In the genomic region with DNA sequence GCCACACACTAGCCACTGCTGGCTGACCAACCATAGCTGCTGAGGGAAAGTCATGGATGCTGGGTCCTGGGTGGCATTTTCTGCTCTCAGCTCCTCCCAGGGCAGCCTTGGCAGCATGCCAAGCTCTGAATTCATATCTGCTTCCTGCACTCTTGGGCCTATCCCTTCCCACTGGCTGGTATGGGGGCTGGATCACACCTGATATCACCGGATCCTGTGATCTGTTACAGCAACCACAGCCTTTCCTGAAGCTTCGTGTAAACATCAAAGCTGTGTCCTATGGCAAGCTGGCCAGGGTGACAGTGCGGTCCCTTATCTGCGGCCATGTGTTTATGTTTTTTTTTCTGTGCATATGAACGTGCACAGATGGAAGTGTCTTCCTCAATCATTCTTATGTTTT, we compare ENCODE assay signal across 10 mouse cellular contexts. TPM values are rescaled to one million over a fixed set of nuclear protein-coding genes. Genes with fewer than 3 reads are reported as not detected.
DNase-seq lines count a peak whose midpoint lies in the region; ATAC-seq lines count a peak whose summit lies in the region.
"Had no signal": no experiment of that assay in that cellular context is flagged by ENCODE, and none has a peak within 500 bp of the region (broad histone marks: within the 10 kb centered on the region; RNA-seq: fewer than 3 reads in every experiment).

No protein-coding gene starts in this region.

- H3K4me1 ChIP-seq in liver, embryonic 15.5 days (replicated peaks), result peaks cover 74% of the 10 kb centered on the region
- peaks cover 23% of the 10 kb centered on the region for H3K4me1 ChIP-seq in stomach, embryonic 16.5 days (ENCODE audit: control insufficient read depth, insufficient read depth, low read length)

- peak overlapping the region; percentile 99 for H3K27ac ChIP-seq in liver, embryonic 15.5 days (replicated peaks)
- H3K27ac ChIP-seq in stomach, embryonic 16.5 days (ENCODE audit: low read length), result peak overlapping the region; percentile 34
- H3K27ac ChIP-seq: hindbrain, embryonic 15.5 days had no signal

- peak; percentile 95 for DNase-seq in heart, adult 11 months
- no peak for DNase-seq in heart, postnatal 25 days (ENCODE audit: low spot score)
- DNase-seq in spleen, adult 12 weeks (ENCODE audit: low spot score), result peak; percentile 90
- DNase-seq in spleen, adult 18-20 months, result no peak
- no peak for DNase-seq in layer of hippocampus, postnatal 36 days
- DNase-seq: cerebellum, postnatal 25 days had no signal

- intact Hi-C loops in heart, postnatal 25 days (cut with DNase I), result no loop called here

- 10% methylated on average over 5 of the region's 5 CpGs for WGBS in liver, embryonic 15.5 days (ENCODE audit: insufficient replicate concordance)
- 60% methylated on average over 5 of the region's 5 CpGs for WGBS in stomach, embryonic 16.5 days

- H3K4me3 ChIP-seq in liver, embryonic 15.5 days (replicated peaks), result 0 out of 2 replicates have a peak overlapping the region, but pooled peaks have one; percentile 19
- H3K4me3 ChIP-seq in stomach, embryonic 16.5 days (replicated peaks; ENCODE audit: low read length), result no peak overlapping the region
- H3K4me3 ChIP-seq: hindbrain, embryonic 15.5 days had no signal

- peak overlapping the region; percentile 55 for H3K9ac ChIP-seq in liver, embryonic 15.5 days
- H3K9ac ChIP-seq in stomach, embryonic 16.5 days (ENCODE audit: low read length), result no peak overlapping the region
- H3K9ac ChIP-seq: hindbrain, embryonic 15.5 days had no signal

- peak overlapping the region; percentile 55 for H3K4me2 ChIP-seq in liver, embryonic 15.5 days
- H3K4me2 ChIP-seq in stomach, embryonic 16.5 days (ENCODE audit: low read depth, low read length), result no peak overlapping the region
- H3K4me2 ChIP-seq: hindbrain, embryonic 15.5 days had no signal

- ATAC-seq in liver, embryonic 15.5 days (ENCODE audit: insufficient read depth), result peak; percentile 78
- no peak for ATAC-seq in stomach, embryonic 16.5 days (ENCODE audit: insufficient read depth, low FRiP score)
- ATAC-seq in granulocyte monocyte progenitor cell, adult 5-6 weeks (replicated peaks; ENCODE audit: poor library complexity, severe bottlenecking), result no peak

- H3K27me3 ChIP-seq in liver, embryonic 15.5 days, result no peaks in the 10 kb centered on the region
- no peaks in the 10 kb centered on the region for H3K27me3 ChIP-seq in stomach, embryonic 16.5 days (ENCODE audit: control insufficient read depth, insufficient read depth, low read length)
- H3K27me3 ChIP-seq: hindbrain, embryonic 15.5 days had no signal

- no peaks in the 10 kb centered on the region for H3K9me3 ChIP-seq in liver, embryonic 15.5 days (replicated peaks)
- H3K9me3 ChIP-seq in stomach, embryonic 16.5 days (replicated peaks; ENCODE audit: control insufficient read depth, low read length), result no peaks in the 10 kb centered on the region
- H3K9me3 ChIP-seq: hindbrain, embryonic 15.5 days had no signal

- H3K36me3 ChIP-seq in liver, embryonic 15.5 days (replicated peaks), result peaks cover 13% of the 10 kb centered on the region
- H3K36me3 ChIP-seq in stomach, embryonic 16.5 days (ENCODE audit: control insufficient read depth, insufficient read depth, low read length), result no peaks in the 10 kb centered on the region

RNA-seq across cellular contexts. Expression of gene Dohh, which starts 2.2 kb away (rescaled TPM):
- total RNA-seq in heart, postnatal 25 days (2021), result 10 to 100 TPM; 52.0 to 56.2 TPM
- 50.9 and 56.2 TPM in 2 replicates for polyA plus RNA-seq in liver, embryonic 15.5 days (2015; fragmentation: Nextera tagmentation; extraction: Ambion mirVana)
- 77.4 and 79.6 TPM in 2 replicates for polyA plus RNA-seq in stomach, embryonic 16.5 days (2015; fragmentation: Nextera tagmentation; extraction: Ambion mirVana)
- total RNA-seq in granulocyte monocyte progenitor cell, adult 5-6 weeks (2014; fragmentation: Nextera tagmentation), result 12.2 and 34.9 TPM in 2 replicates
- 41.8 and 46.2 TPM in 2 replicates for total RNA-seq in granulocyte monocyte progenitor cell, adult 5-6 weeks (2017)
- 10 to 100 TPM; 72.5 to 76.9 TPM for total RNA-seq in layer of hippocampus, postnatal 36 days (2021)

RNA-seq across cellular contexts. Expression of gene Gm48551, which starts 2.2 kb away (rescaled TPM):
- total RNA-seq in heart, postnatal 25 days (2021), result under 1 TPM; 0.61 to 0.78 TPM
- 0.75 and 0.88 TPM in 2 replicates for polyA plus RNA-seq in liver, embryonic 15.5 days (2015; fragmentation: Nextera tagmentation; extraction: Ambion mirVana)
- 3.0 and 3.8 TPM in 2 replicates for polyA plus RNA-seq in stomach, embryonic 16.5 days (2015; fragmentation: Nextera tagmentation; extraction: Ambion mirVana)
- 4.0 TPM in 1 of 2 replicates, not detected in the other for total RNA-seq in granulocyte monocyte progenitor cell, adult 5-6 weeks (2014; fragmentation: Nextera tagmentation)
- total RNA-seq in granulocyte monocyte progenitor cell, adult 5-6 weeks (2017), result 0.30 TPM in 1 of 2 replicates, not detected in the other
- 1 to 10 TPM; 4.0 to 6.6 TPM for total RNA-seq in layer of hippocampus, postnatal 36 days (2021)

RNA-seq across cellular contexts. Expression of gene Fzr1, which starts 3.7 kb away (rescaled TPM):
- total RNA-seq in heart, postnatal 25 days (2021), result 10 to 100 TPM; 27.7 to 32.3 TPM
- polyA plus RNA-seq in liver, embryonic 15.5 days (2015; fragmentation: Nextera tagmentation; extraction: Ambion mirVana), result 127 and 147 TPM in 2 replicates
- 69.2 and 79.0 TPM in 2 replicates for polyA plus RNA-seq in stomach, embryonic 16.5 days (2015; fragmentation: Nextera tagmentation; extraction: Ambion mirVana)
- 14.8 and 17.0 TPM in 2 replicates for total RNA-seq in granulocyte monocyte progenitor cell, adult 5-6 weeks (2014; fragmentation: Nextera tagmentation)
- 13.5 and 15.3 TPM in 2 replicates for total RNA-seq in granulocyte monocyte progenitor cell, adult 5-6 weeks (2017)
- total RNA-seq in layer of hippocampus, postnatal 36 days (2021), result 10 to 100 TPM; 61.5 to 68.9 TPM

RNA-seq across cellular contexts. Expression of gene Gm48552, which starts 6.8 kb away (rescaled TPM):
- total RNA-seq in heart, postnatal 25 days (2021), result under 1 TPM in 1 of 2 experiments, not detected in 1; 0.70 TPM
- 0.56 TPM in 1 of 2 replicates, not detected in the other for polyA plus RNA-seq in liver, embryonic 15.5 days (2015; fragmentation: Nextera tagmentation; extraction: Ambion mirVana)
- polyA plus RNA-seq in stomach, embryonic 16.5 days (2015; fragmentation: Nextera tagmentation; extraction: Ambion mirVana), result 1.3 and 1.5 TPM in 2 replicates
- 2.2 TPM in 1 of 2 replicates, not detected in the other for total RNA-seq in granulocyte monocyte progenitor cell, adult 5-6 weeks (2014; fragmentation: Nextera tagmentation)
- not detected in 2 replicates for total RNA-seq in granulocyte monocyte progenitor cell, adult 5-6 weeks (2017)
- total RNA-seq in layer of hippocampus, postnatal 36 days (2021), result 1 to 10 TPM; 4.5 to 7.1 TPM

RNA-seq across cellular contexts. Expression of gene Smim24, which starts 10.8 kb away (rescaled TPM):
- 1 to 10 TPM; 2.0 TPM for total RNA-seq in heart, postnatal 25 days (2021)
- 1.9 and 2.3 TPM in 2 replicates for polyA plus RNA-seq in liver, embryonic 15.5 days (2015; fragmentation: Nextera tagmentation; extraction: Ambion mirVana)
- 61.8 and 65.3 TPM in 2 replicates for polyA plus RNA-seq in stomach, embryonic 16.5 days (2015; fragmentation: Nextera tagmentation; extraction: Ambion mirVana)
- 37.5 and 43.6 TPM in 2 replicates for total RNA-seq in granulocyte monocyte progenitor cell, adult 5-6 weeks (2014; fragmentation: Nextera tagmentation)
- 11.5 and 13.3 TPM in 2 replicates for total RNA-seq in granulocyte monocyte progenitor cell, adult 5-6 weeks (2017)
- 1 to 10 TPM; 1.6 to 1.7 TPM for total RNA-seq in layer of hippocampus, postnatal 36 days (2021)

Comparison
In these comparisons a context has a peak if more than half of its experiments do, and no peak if none do; other contexts are left out.
1. DNase-seq: peak in heart, adult 11 months (single experiment) and spleen, adult 12 weeks (single experiment); none in heart, postnatal 25 days (single experiment), spleen, adult 18-20 months (0 of 2) and layer of hippocampus, postnatal 36 days (0 of 2).